Mouse (Mus musculus): Measurements from ENCODE around the gene Pth1r. TPM values are rescaled to one million over a fixed set of nuclear protein-coding genes. Genes with fewer than 3 reads are reported as not detected.

The Pth1r gene
- polyA plus RNA-seq, 1 experiment from 2014 or later: 21.9 TPM

GRCm38 (mm10) chr9:110753773-110754172, 6.8 kb upstream of the Pth1r start:
- WGBS: 85% methylated on average over 3 of the region's 4 CpGs
- Histone ChIP-seq H3K27ac (ENCODE audit: low read depth, low read length) (no peak overlapping the region), H3K27me3 (ENCODE audit: control insufficient read depth, insufficient read depth, low read length) (no peaks in the 10 kb centered on the region), H3K4me1 (replicated peaks; ENCODE audit: control insufficient read depth, insufficient read depth, low read length) (no peaks in the 10 kb centered on the region), H3K4me2 (replicated peaks; ENCODE audit: low read depth, low read length) (no peak overlapping the region), H3K9ac (ENCODE audit: low read depth, low read length) (no peak overlapping the region), H3K4me3 (ENCODE audit: low read depth, low read length) (no peak overlapping the region), H3K36me3 (ENCODE audit: control insufficient read depth, insufficient read depth, low read length) (no peaks in the 10 kb centered on the region), H3K9me3 (ENCODE audit: control insufficient read depth, low read length) (no peaks in the 10 kb centered on the region)
- no peak for ATAC-seq (ENCODE audit: low FRiP score)
- DNase-seq (ENCODE audit: low spot score): no peak

DNA sequence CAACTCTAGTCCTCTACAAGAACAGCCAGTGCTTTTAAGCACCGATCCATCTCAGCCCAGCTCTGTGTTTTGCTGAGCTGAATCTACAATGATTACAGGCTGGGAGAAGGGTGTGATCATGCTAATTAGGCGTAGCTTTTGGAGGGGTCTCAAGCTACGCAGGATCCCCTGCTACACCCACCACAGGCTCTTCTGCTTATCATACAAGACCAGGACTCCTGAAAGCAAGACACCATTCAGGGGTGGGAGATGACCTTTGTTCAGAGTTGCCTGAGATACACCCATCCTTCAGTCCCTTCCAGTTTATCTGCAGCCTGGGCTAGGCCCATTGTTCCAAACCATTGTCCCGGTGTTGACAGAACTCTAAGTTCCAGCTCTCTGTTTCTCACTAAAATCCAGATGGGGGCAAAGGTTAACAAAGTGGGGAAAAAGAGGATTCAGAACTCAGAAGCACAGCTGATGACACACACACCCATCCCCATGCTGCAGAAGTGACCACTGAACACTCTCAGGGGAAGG, 6.0 kb upstream of the Pth1r start:
- H3K36me3 ChIP-seq (ENCODE audit: control insufficient read depth, insufficient read depth, low read length): no peaks in the 10 kb centered on the region
- H3K9me3 ChIP-seq (ENCODE audit: control insufficient read depth, low read length): no peaks in the 10 kb centered on the region
- no peak overlapping the region for H3K4me3 ChIP-seq (ENCODE audit: low read depth, low read length)
- DNase-seq (ENCODE audit: low spot score): no peak
- no peaks in the 10 kb centered on the region for H3K27me3 ChIP-seq (ENCODE audit: control insufficient read depth, insufficient read depth, low read length)
- H3K27ac ChIP-seq (ENCODE audit: low read depth, low read length): no peak overlapping the region
- no peak for ATAC-seq (ENCODE audit: low FRiP score)
- no peak overlapping the region for H3K9ac ChIP-seq (ENCODE audit: low read depth, low read length)
- H3K4me2 ChIP-seq (replicated peaks; ENCODE audit: low read depth, low read length): no peak overlapping the region
- H3K4me1 ChIP-seq (replicated peaks; ENCODE audit: control insufficient read depth, insufficient read depth, low read length): no peaks in the 10 kb centered on the region
- whole genome bisulfite sequencing: 72% methylated on average over 4 of the region's 4 CpGs

- Histone ChIP-seq H3K9ac (ENCODE audit: low read depth, low read length) (no peak overlapping the region), H3K4me2 (replicated peaks; ENCODE audit: low read depth, low read length) (no peak overlapping the region), H3K4me1 (replicated peaks; ENCODE audit: control insufficient read depth, insufficient read depth, low read length) (no peaks in the 10 kb centered on the region), H3K27ac (ENCODE audit: low read depth, low read length) (no peak overlapping the region), H3K9me3 (ENCODE audit: control insufficient read depth, low read length) (no peaks in the 10 kb centered on the region), H3K4me3 (ENCODE audit: low read depth, low read length) (no peak overlapping the region), H3K36me3 (ENCODE audit: control insufficient read depth, insufficient read depth, low read length) (no peaks in the 10 kb centered on the region), H3K27me3 (ENCODE audit: control insufficient read depth, insufficient read depth, low read length) (no peaks in the 10 kb centered on the region)
- no peak for DNase-seq (ENCODE audit: low spot score)
- no peak for ATAC-seq (ENCODE audit: low FRiP score)
- WGBS: 88% methylated on average over 5 of the region's 5 CpGs
These were observed 4.5 kb upstream of the Pth1r start for GRCm38 (mm10) chr9:110751412-110751811.

GRCm38 (mm10) chr9:110750404-110751187, 3.7 kb upstream of the Pth1r start:
- H3K27ac ChIP-seq (ENCODE audit: low read depth, low read length): no peak overlapping the region
- DNase-seq (ENCODE audit: low spot score): no peak
- H3K9me3 ChIP-seq (ENCODE audit: control insufficient read depth, low read length): no peaks in the 10 kb centered on the region
- WGBS: 39% methylated on average over 14 of the region's 14 CpGs
- no peak overlapping the region for H3K4me2 ChIP-seq (replicated peaks; ENCODE audit: low read depth, low read length)
- no peaks in the 10 kb centered on the region for H3K4me1 ChIP-seq (replicated peaks; ENCODE audit: control insufficient read depth, insufficient read depth, low read length)
- no peaks in the 10 kb centered on the region for H3K36me3 ChIP-seq (ENCODE audit: control insufficient read depth, insufficient read depth, low read length)
- H3K4me3 ChIP-seq (ENCODE audit: low read depth, low read length): no peak overlapping the region
- no peak for ATAC-seq (ENCODE audit: low FRiP score)
- H3K9ac ChIP-seq (ENCODE audit: low read depth, low read length): no peak overlapping the region
- H3K27me3 ChIP-seq (ENCODE audit: control insufficient read depth, insufficient read depth, low read length): no peaks in the 10 kb centered on the region

- H3K9ac ChIP-seq (ENCODE audit: low read depth, low read length): no peak overlapping the region
- H3K4me2 ChIP-seq (replicated peaks; ENCODE audit: low read depth, low read length): no peak overlapping the region
- H3K9me3 ChIP-seq (ENCODE audit: control insufficient read depth, low read length): no peaks in the 10 kb centered on the region
- H3K27me3 ChIP-seq (ENCODE audit: control insufficient read depth, insufficient read depth, low read length): 0 out of 2 replicates have a peak, but pooled peaks cover 7% of the 10 kb centered on the region
- DNase-seq (ENCODE audit: low spot score): no peak
- no peaks in the 10 kb centered on the region for H3K4me1 ChIP-seq (replicated peaks; ENCODE audit: control insufficient read depth, insufficient read depth, low read length)
- no peak for ATAC-seq (ENCODE audit: low FRiP score)
- H3K27ac ChIP-seq (ENCODE audit: low read depth, low read length): no peak overlapping the region
- no peak overlapping the region for H3K4me3 ChIP-seq (ENCODE audit: low read depth, low read length)
- WGBS: 59% methylated on average over 2 of the region's 2 CpGs
- no peaks in the 10 kb centered on the region for H3K36me3 ChIP-seq (ENCODE audit: control insufficient read depth, insufficient read depth, low read length)
These were observed 1.5 kb upstream of the Pth1r start for GRCm38 (mm10) chr9:110748451-110748850.

DNA sequence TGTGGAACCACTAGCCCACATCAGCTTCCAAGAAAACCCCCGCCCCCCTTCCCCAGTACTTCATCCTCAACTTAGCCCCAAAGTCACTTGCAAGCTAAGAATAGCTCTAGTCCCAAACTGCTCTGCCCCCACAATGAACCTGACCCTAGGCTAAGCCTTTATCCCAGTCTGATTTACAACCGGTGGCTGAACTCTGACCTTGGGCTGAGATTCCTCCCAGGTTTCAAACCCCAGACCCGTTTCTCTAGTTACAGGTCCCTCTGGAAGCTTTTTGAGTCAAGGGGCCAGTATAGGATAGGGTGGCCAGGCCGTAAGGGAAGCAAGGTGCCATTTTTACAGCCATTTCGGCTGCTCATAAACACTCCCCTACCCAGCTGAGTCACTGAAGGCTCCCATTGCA, 707 bp downstream of the Pth1r start:
- H3K4me1 ChIP-seq (replicated peaks; ENCODE audit: control insufficient read depth, insufficient read depth, low read length): no peaks in the 10 kb centered on the region; the same call in 1 of the 2 replicates
- 37% methylated on average over 5 of the region's 5 CpGs for WGBS
- DNase-seq (ENCODE audit: low spot score) (no peak), ATAC-seq (ENCODE audit: low FRiP score) (no peak)
- no peak overlapping the region for H3K4me2 ChIP-seq (replicated peaks; ENCODE audit: low read depth, low read length)
- H3K4me3 ChIP-seq (ENCODE audit: low read depth, low read length): no peak overlapping the region
- H3K9me3 ChIP-seq (ENCODE audit: control insufficient read depth, low read length): no peaks in the 10 kb centered on the region
- H3K36me3 ChIP-seq (ENCODE audit: control insufficient read depth, insufficient read depth, low read length): no peaks in the 10 kb centered on the region
- 0 out of 2 replicates have a peak, but pooled peaks cover 7% of the 10 kb centered on the region for H3K27me3 ChIP-seq (ENCODE audit: control insufficient read depth, insufficient read depth, low read length)
- H3K9ac ChIP-seq (ENCODE audit: low read depth, low read length): no peak overlapping the region
- no peak overlapping the region for H3K27ac ChIP-seq (ENCODE audit: low read depth, low read length)

DNA sequence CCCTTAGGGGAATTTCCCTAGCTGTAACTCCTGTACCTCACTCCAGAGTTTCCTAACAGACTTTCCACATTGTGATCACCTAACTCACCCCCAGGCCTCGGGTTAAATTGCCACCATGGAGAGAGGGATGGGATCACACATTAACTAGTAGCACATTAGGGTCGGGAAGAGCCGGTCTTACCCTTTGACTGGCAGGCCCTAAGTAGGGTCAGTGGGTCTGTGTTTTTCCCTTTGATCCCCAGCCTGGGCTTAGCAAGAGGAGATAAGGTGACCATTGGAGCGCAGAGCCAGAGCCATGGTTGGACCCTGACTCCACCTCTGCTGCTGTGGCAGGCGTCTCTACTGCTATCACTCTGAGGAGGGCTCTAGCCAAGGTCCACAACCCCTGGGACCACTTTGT, 1.2 kb downstream of the Pth1r start:
- WGBS: 13% methylated on average over 5 of the region's 5 CpGs
- DNase-seq (ENCODE audit: low spot score) (no peak), ATAC-seq (ENCODE audit: low FRiP score) (no peak)
- Histone ChIP-seq H3K4me3 (ENCODE audit: low read depth, low read length) (no peak overlapping the region), H3K27ac (ENCODE audit: low read depth, low read length) (no peak overlapping the region), H3K36me3 (ENCODE audit: control insufficient read depth, insufficient read depth, low read length) (no peaks in the 10 kb centered on the region), H3K4me1 (replicated peaks; ENCODE audit: control insufficient read depth, insufficient read depth, low read length) (no peaks in the 10 kb centered on the region; the same call in 1 of the 2 replicates), H3K27me3 (ENCODE audit: control insufficient read depth, insufficient read depth, low read length) (0 out of 2 replicates have a peak, but pooled peaks cover 7% of the 10 kb centered on the region), H3K9me3 (ENCODE audit: control insufficient read depth, low read length) (no peaks in the 10 kb centered on the region), H3K9ac (ENCODE audit: low read depth, low read length) (no peak overlapping the region), H3K4me2 (replicated peaks; ENCODE audit: low read depth, low read length) (no peak overlapping the region)

- H3K4me3 ChIP-seq (ENCODE audit: low read depth, low read length): peak overlapping the region; percentile 45
- ATAC-seq (ENCODE audit: low FRiP score) (peak; percentile 69), DNase-seq (ENCODE audit: low spot score) (peak; percentile 67)
- H3K4me2 ChIP-seq (replicated peaks; ENCODE audit: low read depth, low read length): peak overlapping the region; percentile 75
- H3K9ac ChIP-seq (ENCODE audit: low read depth, low read length): peak overlapping the region; percentile 66
- H3K27ac ChIP-seq (ENCODE audit: low read depth, low read length): peak overlapping the region; percentile 67
- no peaks in the 10 kb centered on the region for H3K9me3 ChIP-seq (ENCODE audit: control insufficient read depth, low read length)
- H3K27me3 ChIP-seq (ENCODE audit: control insufficient read depth, insufficient read depth, low read length): 0 out of 2 replicates have a peak, but pooled peaks cover 7% of the 10 kb centered on the region
- no peaks in the 10 kb centered on the region for H3K36me3 ChIP-seq (ENCODE audit: control insufficient read depth, insufficient read depth, low read length)
- no peaks in the 10 kb centered on the region; the same call in 1 of the 2 replicates for H3K4me1 ChIP-seq (replicated peaks; ENCODE audit: control insufficient read depth, insufficient read depth, low read length)
- WGBS: 2% methylated on average over 30 of the region's 63 CpGs
These were observed 3.3 kb downstream of the Pth1r start for GRCm38 (mm10) chr9:110743456-110744323.

All from hindbrain, embryonic 11.5 days (tissue).